Mouse (Mus musculus) monocyte, adult 2 months (primary cell): ENCODE data around the gene Tmem219.
"Not testable (repeated sequence)": the region's sequence is repeated elsewhere in the genome, so short reads cannot be mapped to it uniquely, and the experiment has no call there.

Source experiments
- DNase-seq, 2 experiments: peaks; one replicate each; pipeline ENCODE4 v3.0.0; 2022; ENCODE audit warnings: low spot score in 2 of 2, low read depth in 1 of 2

Gene Tmem219

DNA sequence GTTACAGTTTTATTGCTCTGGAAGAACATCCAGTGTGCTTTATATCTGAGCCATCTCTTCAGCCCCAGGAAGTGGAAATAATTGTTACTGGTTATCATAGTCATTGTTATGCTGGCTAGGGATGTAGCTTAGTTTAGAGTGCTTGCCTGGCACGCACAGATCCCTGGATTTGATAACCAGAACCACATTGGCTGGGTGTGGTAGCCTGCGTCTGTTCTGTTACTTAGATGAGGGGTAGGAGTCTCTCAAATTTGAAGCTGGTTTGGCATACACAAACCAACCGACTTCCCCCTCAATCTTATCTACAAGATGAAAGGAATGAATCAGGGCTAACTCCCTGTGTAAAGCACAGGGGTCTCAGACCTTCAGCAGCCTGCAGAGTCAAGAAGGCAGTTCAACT is 3.6 kb upstream of the Tmem219 start:
- no peak for DNase-seq

DNA sequence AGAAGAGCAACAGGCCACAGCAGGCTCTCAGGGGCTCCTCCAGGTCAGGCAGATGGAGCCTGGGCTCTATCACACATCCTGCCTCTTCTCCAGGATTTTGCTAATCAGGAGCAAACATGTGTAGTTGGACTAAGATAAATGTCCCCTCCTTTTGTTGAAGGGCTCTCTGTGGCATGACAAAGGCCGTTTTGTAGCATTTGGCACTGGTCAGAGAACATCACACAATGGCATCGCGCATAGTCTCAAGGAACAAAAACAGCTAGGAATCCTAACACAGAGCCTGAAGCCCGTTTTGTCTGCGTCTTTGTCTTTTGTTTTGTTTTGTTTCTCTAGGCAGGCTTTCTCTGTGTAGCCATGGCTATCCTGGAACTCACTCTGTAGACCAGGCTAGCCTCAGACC is 1.3 kb upstream of the Tmem219 start:
- DNase-seq: no peak

GRCm38 (mm10) chr7:126921563-126921962 is 1.2 kb downstream of the Tmem219 start:
- DNase-seq: no peak

GRCm38 (mm10) chr7:126919973-126920372 is 2.7 kb downstream of the Tmem219 start:
- no peak for DNase-seq

GRCm38 (mm10) chr7:126918356-126918755 is 4.4 kb downstream of the Tmem219 start:
- DNase-seq: not testable (repeated sequence)

GRCm38 (mm10) chr7:126914844-126915243 is 7.9 kb downstream of the Tmem219 start:
- DNase-seq: no peak

- DNase-seq: no peak
Observed at GRCm38 (mm10) chr7:126905590-126905989, 17.1 kb downstream of the Tmem219 start.

DNA sequence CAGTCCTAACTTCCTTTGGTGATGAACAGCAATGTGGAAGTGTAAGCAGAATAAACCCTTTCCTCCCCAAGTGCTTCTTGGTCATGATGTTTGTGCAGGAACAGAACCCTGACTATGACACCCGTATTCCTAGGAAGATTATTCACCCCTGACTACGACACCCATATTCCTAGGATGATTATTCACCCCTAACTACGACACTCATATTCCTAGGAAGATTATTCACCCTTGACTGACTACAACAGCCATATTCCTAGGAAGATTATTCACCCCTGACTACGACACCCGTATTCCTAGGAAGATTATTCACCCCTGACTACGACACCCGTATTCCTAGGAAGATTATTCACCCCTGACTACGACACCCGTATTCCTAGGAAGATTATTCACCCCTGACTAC is 22.9 kb downstream of the Tmem219 start:
- not testable (repeated sequence) for DNase-seq

DNA sequence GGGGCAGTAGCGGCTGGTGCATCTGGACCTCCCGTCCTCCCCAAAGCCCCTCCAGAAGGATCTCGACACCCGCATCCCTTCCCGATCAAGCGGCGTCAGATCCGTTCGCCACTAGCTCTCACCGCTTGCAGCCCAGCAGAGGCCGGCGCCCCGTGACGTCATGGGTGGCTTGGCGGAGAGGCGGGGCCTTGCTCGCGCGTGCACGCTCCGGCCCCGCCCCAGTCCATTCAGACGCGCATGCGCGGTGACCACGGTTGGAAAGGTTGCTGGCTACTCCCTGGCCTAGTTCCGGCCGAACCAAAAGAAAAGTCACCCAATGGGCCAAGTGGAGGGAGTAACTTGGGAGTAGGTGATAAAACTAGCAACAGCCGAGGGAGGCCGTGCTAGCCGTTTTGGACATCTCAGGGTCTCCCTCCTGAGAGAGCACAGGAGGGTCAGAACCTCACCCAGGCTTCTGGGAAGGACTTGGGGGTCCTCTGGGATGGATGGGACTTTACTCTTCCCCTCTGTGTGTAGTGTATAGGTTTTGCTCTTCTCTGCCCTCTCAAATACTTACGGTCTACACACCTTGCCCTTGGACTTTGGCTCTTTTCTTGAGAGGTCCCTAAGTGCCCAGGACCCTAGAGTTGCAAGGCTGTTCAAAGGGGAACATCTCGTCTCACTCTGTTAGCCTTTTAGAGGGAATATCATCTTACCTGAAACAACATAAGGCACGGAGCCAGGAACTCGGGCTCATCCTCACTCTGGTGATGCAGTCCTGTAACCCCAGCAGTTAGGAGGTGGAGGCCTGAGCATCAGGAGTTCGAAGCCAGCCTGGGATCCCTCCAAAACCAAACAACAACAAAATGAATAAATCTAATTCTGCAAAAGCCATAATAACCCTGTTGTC is 24.4 kb downstream of the Tmem219 start:
- peak; percentile 77 to 89 for DNase-seq

- peak; percentile 43 to 56 for DNase-seq
Observed at GRCm38 (mm10) chr7:126897390-126898101, 25.2 kb downstream of the Tmem219 start.

GRCm38 (mm10) chr7:126896912-126897311 is 25.8 kb downstream of the Tmem219 start:
- DNase-seq: no peak

DNA sequence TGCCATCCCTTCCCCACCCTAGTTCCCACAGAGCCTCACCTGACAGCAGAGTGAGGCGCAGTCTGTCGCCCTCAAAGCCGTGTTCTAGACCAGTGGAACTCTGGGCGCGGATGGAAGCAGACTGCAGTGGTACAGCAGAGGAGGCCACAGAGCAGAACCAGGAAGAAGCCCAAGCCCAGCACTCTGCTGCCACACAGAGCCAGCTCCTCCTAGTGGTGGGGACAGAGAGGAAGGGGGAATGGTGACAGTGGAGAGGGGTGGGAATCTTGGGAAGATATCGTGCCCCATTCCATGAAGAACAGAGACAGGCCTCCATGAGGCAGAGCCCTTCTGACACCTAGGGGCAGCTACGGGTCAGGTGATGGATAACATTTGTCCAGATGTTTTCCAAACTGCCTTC is 33.9 kb downstream of the Tmem219 start:
- DNase-seq: no peak

DNA sequence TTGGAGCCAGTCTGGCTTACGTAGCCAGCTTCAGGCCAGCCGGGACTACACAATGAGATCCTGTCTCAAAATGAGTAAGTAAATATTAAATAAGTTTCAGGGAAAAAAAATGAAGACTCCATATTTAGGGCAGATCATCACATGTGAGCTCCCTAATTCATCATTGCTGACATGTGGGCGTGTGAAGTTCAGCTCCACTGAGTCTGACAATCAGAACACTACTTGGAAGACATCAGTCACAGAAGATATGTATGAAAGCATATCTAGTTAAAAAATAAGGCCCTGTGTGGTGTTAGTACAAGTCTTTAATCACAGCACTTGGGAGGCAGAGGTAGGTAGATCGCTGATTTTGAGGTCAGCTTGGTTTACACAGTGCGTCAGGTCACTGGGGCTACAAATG is 35.4 kb downstream of the Tmem219 start:
- no peak for DNase-seq

- peak; percentile 95 to 97 for DNase-seq
Observed at GRCm38 (mm10) chr7:126884286-126885164, 38.2 kb downstream of the Tmem219 start, which contains the start of gene Taok2. Gene Taok2 (minus strand): TSS chr7:126884703.

DNA sequence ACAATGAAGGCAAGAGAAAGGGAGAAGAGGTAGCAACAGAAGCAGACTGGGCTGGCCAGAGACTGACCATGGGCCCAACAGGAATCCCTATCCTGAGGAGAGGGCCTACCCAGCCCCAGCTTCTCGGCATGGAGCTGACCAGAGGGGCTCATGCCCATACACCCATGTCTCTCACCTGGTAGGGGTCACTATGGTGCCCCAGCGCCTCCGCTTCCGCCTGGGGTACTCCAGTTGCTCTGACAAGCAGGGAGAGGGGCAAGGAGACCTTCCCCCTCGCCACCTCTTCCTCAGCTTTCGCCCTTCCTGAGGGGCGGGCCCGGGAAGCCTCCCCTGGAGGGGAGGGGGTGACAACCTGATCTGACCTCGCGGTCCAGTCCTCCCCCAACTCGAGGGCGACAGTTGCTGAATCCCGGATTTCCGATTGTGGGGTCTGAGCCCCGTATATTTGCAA is 39.0 kb downstream of the Tmem219 start:
- DNase-seq: no peak

DNA sequence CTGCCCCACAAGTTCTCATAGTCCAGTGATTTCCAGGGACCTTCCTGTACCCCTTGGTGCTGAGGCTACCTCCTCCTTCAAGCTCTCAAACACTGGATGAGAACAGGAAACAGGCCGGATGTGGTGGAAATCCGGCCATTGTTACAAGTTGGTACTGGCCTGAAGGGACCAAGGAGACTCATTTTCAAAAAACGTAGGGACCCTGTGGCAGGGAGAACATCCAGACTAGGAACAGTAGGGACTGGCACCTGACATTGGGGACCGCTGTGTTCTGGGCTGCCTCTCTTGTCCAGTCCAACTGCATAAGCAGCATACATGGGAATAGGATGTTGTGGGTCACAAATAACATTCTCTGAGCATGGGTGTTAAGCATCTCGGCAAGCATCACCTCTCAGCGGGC is 41.7 kb downstream of the Tmem219 start:
- DNase-seq: no peak

DNA sequence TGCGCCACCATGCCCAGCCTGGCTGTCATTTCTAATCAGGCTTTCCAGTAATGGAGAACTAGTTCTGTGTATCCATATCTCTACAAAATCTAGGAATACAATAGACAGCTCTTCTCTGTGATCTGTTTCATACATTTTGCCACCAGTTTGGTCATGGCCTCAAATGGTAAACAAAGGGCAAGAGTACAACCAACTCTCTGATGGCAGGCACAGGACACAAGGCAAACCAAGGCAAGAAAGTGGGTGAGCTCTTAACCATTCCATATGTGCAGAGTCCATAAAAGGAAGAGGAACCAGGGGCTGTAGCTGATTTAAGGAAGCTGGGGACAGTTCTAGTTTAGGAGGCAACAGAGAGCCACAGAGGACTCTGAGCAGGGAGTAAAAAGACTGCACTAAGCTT is 45.5 kb downstream of the Tmem219 start:
- DNase-seq: no peak

- DNase-seq: no peak
Observed at GRCm38 (mm10) chr7:126870520-126870891, 52.2 kb downstream of the Tmem219 start.

GRCm38 (mm10) chr7:126869780-126870519 is 52.8 kb downstream of the Tmem219 start:
- DNase-seq: no peak

GRCm38 (mm10) chr7:126868003-126868402 is 54.7 kb downstream of the Tmem219 start:
- DNase-seq: no peak

DNA sequence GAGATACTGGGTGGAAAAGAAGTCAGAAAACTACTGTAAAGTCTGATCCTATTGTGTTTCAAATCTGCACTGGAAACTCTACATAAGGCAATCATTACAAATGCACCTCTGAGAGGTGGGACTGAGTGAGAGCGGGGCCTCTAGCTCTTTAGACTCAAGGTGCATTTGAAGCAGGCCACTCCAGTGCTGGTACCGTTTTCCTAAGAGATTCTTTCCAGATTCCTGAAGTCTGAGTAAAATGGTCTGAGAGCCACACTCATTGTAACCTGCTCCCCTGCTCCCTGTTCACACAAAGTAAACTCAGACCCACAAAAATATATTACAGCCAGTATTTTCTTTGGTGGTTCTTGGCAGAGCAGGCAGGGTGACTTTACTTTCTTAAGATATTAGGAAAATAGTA is 55.2 kb downstream of the Tmem219 start:
- DNase-seq: no peak
